Comparison of ENCODE assay signal across 1 mouse cellular context in the genomic region with DNA sequence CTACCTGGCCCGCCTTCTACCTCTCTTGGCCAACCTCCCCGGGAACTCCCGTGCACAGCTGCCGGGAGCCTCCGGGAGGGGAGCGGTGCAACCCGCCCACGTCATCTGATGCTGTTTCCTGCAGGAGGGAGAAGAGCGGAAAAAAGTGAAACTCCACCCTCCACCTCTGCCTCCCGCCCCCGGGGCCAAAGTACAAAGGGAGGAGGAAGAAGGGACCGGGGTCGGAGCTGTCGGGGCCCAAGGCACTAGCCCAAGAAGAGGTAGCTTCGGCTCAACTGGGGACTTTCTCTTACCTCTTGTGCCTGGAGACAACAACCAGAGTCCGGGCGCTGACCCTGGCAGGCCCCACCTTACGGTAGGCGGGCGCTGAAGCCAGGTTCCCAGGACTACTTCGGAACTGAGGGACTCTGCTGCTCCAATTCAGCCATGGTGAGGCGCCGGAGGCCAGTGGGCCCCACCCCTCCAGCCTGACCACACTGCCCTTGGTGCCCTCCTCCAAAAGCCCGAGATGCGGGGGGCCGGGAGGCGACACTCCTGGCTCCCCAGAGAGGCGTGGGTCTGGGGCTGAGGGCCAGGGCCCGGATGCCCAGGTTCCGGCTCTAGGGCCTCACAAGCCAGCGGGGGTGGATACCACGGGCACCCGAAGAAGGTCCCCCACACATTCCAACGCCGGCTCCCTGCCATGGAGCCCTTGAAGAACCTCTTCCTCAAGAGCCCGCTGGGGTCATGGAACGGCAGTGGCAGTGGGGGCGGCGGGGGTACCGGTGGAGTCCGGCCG.
TF ChIP-seq lines count a peak whose summit lies in the region.

No protein-coding gene starts in this region.

TF ChIP-seq in CH12.LX, 34 proteins besides CTCF, POLR2A, EP300 and RAD21:
- TF ChIP-seq MAFK (IDR thresholded peaks at IDR 0.05; ENCODE audit: insufficient replicate concordance, low read length) (no peak), MAZ (IDR thresholded peaks at IDR 0.05; ENCODE audit: low read depth, low read length) (peak; percentile 97), USF1 (IDR thresholded peaks at IDR 0.05; ENCODE audit: low read depth, low read length) (no peak), MXI1 (IDR thresholded peaks at IDR 0.05; ENCODE audit: low read depth, low read length) (no peak; the same call in 1 of the 2 replicates), NRF1 (IDR thresholded peaks at IDR 0.05; ENCODE audit: low read depth, low read length) (0 out of 2 replicates have a peak, but pooled peaks have one; percentile 37), HCFC1 (IDR thresholded peaks at IDR 0.05; ENCODE audit: low read depth, low read length) (peak; percentile 72), BHLHE40 (IDR thresholded peaks at IDR 0.05; ENCODE audit: low read depth, low read length) (peak; percentile 91), IRF4 (IDR thresholded peaks at IDR 0.05; ENCODE audit: low read depth, low read length) (peak; percentile 73), CHD2 (IDR thresholded peaks at IDR 0.05; ENCODE audit: low read length) (peak; percentile 71; the same call in 1 of the 2 replicates), ETS1 (conservative IDR thresholded peaks at IDR 0.05; ENCODE audit: low read depth, low read length) (peak; percentile 91), TBP (conservative IDR thresholded peaks at IDR 0.05; ENCODE audit: low read depth, low read length) (0 out of 2 replicates have a peak, but pooled peaks have one; percentile 39), ZMIZ1 (IDR thresholded peaks at IDR 0.05; ENCODE audit: low read depth, low read length) (peak; percentile 12; the same call in 1 of the 2 replicates), JUN (IDR thresholded peaks at IDR 0.05; ENCODE audit: insufficient read depth, low read depth, low read length) (no peak), MYC (IDR thresholded peaks at IDR 0.05; ENCODE audit: low read depth, low read length) (no peak), MAX (IDR thresholded peaks at IDR 0.05; ENCODE audit: low read length) (no peak; the same call in 1 of the 2 replicates), TCF12 (IDR thresholded peaks at IDR 0.05; ENCODE audit: low read depth, low read length) (peak; percentile 68; the same call in 1 of the 2 replicates), ELF1 (IDR thresholded peaks at IDR 0.05; ENCODE audit: low read depth, low read length) (peak; percentile 82), KAT2A (IDR thresholded peaks at IDR 0.05; ENCODE audit: insufficient replicate concordance, low read length) (peak; percentile 49; the same call in 1 of the 2 replicates), SIN3A (IDR thresholded peaks at IDR 0.05; ENCODE audit: low read length) (peak; percentile 31), NELFE (IDR thresholded peaks at IDR 0.05; ENCODE audit: low read depth, low read length) (peak; percentile 57; the same call in 1 of the 2 replicates), MEF2A (IDR thresholded peaks at IDR 0.05; ENCODE audit: borderline replicate concordance, low read depth, low read length) (peak; percentile 48; the same call in 1 of the 2 replicates)
